Mouse (Mus musculus) heart, postnatal 0 days (tissue): ENCODE measurements around the gene Tprgl. TPM values are rescaled to one million over a fixed set of nuclear protein-coding genes. Genes with fewer than 3 reads are reported as not detected.

Experiments
- ATAC-seq: fragments of 200-750 bp; cut with Nextera tagmentation; 2 replicates; pipeline ENCODE4 v1.8.0; 2017; ENCODE audit warnings: low read depth, moderate number of reproducible peaks, moderate library complexity; ENCODE audit not compliant: insufficient read depth
- DNase-seq: peaks from one replicate; pipeline ENCODE4 v3.0.0-alpha.2; 2016; ENCODE audit warnings: low spot score
- H3K27ac ChIP-seq: fragments of 300-500 bp; sonication (generic); 2 replicates; pipeline ENCODE4 v1.5.1; 2014; ENCODE audit warnings: low read depth, mild to moderate bottlenecking
- H3K27me3 ChIP-seq: fragments of 300-500 bp; sonication (generic); 2 replicates; pipeline ENCODE4 v1.6.1; 2014; ENCODE audit warnings: low read length, mixed read lengths; ENCODE audit not compliant: control insufficient read depth, insufficient read depth
- H3K36me3 ChIP-seq: fragments of 300-500 bp; sonication (generic); replicated peaks from 2 replicates; pipeline ENCODE4 v1.6.1; 2014; ENCODE audit warnings: low read length, mixed read lengths; ENCODE audit not compliant: control insufficient read depth, insufficient read depth
- H3K4me1 ChIP-seq: fragments of 300-500 bp; sonication (generic); 2 replicates; pipeline ENCODE4 v1.6.1; 2014; ENCODE audit warnings: antibody characterized with exemption; ENCODE audit not compliant: control insufficient read depth, insufficient read depth
- H3K4me2 ChIP-seq: fragments of 300-500 bp; sonication (generic); 2 replicates; pipeline ENCODE4 v1.6.1; 2014; ENCODE audit warnings: low read depth, mild to moderate bottlenecking, low read length, moderate library complexity
- H3K4me3 ChIP-seq: fragments of 300-500 bp; sonication (generic); 2 replicates; pipeline ENCODE4 v1.5.1; 2014; ENCODE audit warnings: low read depth, low read length
- H3K9ac ChIP-seq: fragments of 300-500 bp; sonication (generic); replicated peaks from 2 replicates; pipeline ENCODE4 v1.6.1; 2014; ENCODE audit warnings: low read depth, low read length, mixed read lengths
- H3K9me3 ChIP-seq: fragments of 300-500 bp; sonication (generic); replicated peaks from 2 replicates; pipeline ENCODE4 v1.6.1; 2016; ENCODE audit warnings: low read length; ENCODE audit not compliant: control insufficient read depth
- CTCF ChIP-seq: IDR thresholded peaks from 2 replicates; pipeline ENCODE4 v1.5.1; 2016; ENCODE audit warnings: antibody characterized with exemption, control low read depth, low read depth
- EP300 ChIP-seq: IDR thresholded peaks from 2 replicates; pipeline ENCODE4 v1.6.1; 2016; ENCODE audit warnings: antibody characterized with exemption, low read depth
- WGBS: fragments of 180-500 bp; shearing (Covaris S2); extraction: QIAGEN DNeasy Blood & Tissue Kit; methylation state at CpG from one replicate; pipeline ENCODE4 v1.1.7; 2014; 5-methylcytosine and 5-hydroxymethylcytosine counted together
- polyA plus RNA-seq: library from polyadenylated mRNA; unstranded; fragments of >200 nt; fragmentation: Nextera tagmentation; extraction: Ambion mirVana; gene quantifications from 2 replicates; pipeline ENCODE4 v1.2.1, GENCODE M21; 2015
- total RNA-seq: library from RNA; depleted of rRNA; stranded (reverse); fragments of >200 nt; gene quantifications from 2 replicates; pipeline ENCODE4 v1.2.3, GENCODE M21; 2014; ENCODE audit warnings: low replicate concordance

The Tprgl gene
- total and polyA plus RNA-seq, 2 experiments from 2014 or later: 116 to 123 TPM

- Histone ChIP-seq H3K9me3 (no peaks in the 10 kb centered on the region), H3K27ac (no peak overlapping the region), H3K4me3 (no peak overlapping the region), H3K27me3 (no peaks in the 10 kb centered on the region), H3K36me3 (no peaks in the 10 kb centered on the region), H3K4me2 (no peak overlapping the region), H3K9ac (no peak overlapping the region), H3K4me1 (no peaks in the 10 kb centered on the region; the same call in 1 of the 2 replicates)
- no peak for TF ChIP-seq CTCF
- WGBS: 60% methylated on average over 5 of the region's 5 CpGs
- no peak for DNase-seq
- ATAC-seq: no peak
Observed at GRCm38 (mm10) chr4:154185001-154185400, 24.5 kb upstream of the Tprgl start.

GRCm38 (mm10) chr4:154183566-154183965, 23.1 kb upstream of the Tprgl start:
- ATAC-seq (peak; percentile 22; the same call in 1 of the 2 replicates), DNase-seq (no peak)
- Histone ChIP-seq H3K9me3 (no peaks in the 10 kb centered on the region), H3K27me3 (no peaks in the 10 kb centered on the region), H3K9ac (no peak overlapping the region), H3K4me1 (no peaks in the 10 kb centered on the region; the same call in 1 of the 2 replicates), H3K36me3 (no peaks in the 10 kb centered on the region), H3K27ac (no peak overlapping the region), H3K4me2 (no peak overlapping the region), H3K4me3 (no peak overlapping the region)
- 35% methylated on average over 5 of the region's 5 CpGs for whole genome bisulfite sequencing
- TF ChIP-seq CTCF: no peak
- TF ChIP-seq EP300: no peak

GRCm38 (mm10) chr4:154181001-154181400, 20.5 kb upstream of the Tprgl start:
- H3K4me3 ChIP-seq: no peak overlapping the region
- WGBS: 69% methylated on average over 7 of the region's 7 CpGs
- H3K9ac ChIP-seq: no peak overlapping the region
- no peaks in the 10 kb centered on the region for H3K27me3 ChIP-seq
- no peak overlapping the region for H3K4me2 ChIP-seq
- ATAC-seq: no peak
- no peak overlapping the region for H3K27ac ChIP-seq
- no peaks in the 10 kb centered on the region for H3K36me3 ChIP-seq
- H3K4me1 ChIP-seq: no peaks in the 10 kb centered on the region; the same call in 1 of the 2 replicates
- DNase-seq: no peak
- TF ChIP-seq EP300 (no peak), CTCF (no peak)
- no peaks in the 10 kb centered on the region for H3K9me3 ChIP-seq

GRCm38 (mm10) chr4:154177257-154177656, 16.8 kb upstream of the Tprgl start:
- Histone ChIP-seq H3K4me3 (no peak overlapping the region), H3K9me3 (no peaks in the 10 kb centered on the region), H3K27ac (no peak overlapping the region), H3K27me3 (peaks cover 14% of the 10 kb centered on the region), H3K9ac (no peak overlapping the region), H3K36me3 (no peaks in the 10 kb centered on the region), H3K4me2 (no peak overlapping the region), H3K4me1 (no peaks in the 10 kb centered on the region)
- peak; percentile 62 for ATAC-seq
- WGBS: 42% methylated on average over 8 of the region's 8 CpGs
- TF ChIP-seq EP300: no peak
- no peak for TF ChIP-seq CTCF
- DNase-seq: no peak

- Histone ChIP-seq H3K4me1 (no peaks in the 10 kb centered on the region), H3K9me3 (no peaks in the 10 kb centered on the region), H3K27me3 (peaks cover 53% of the 10 kb centered on the region), H3K36me3 (no peaks in the 10 kb centered on the region), H3K4me3 (peak overlapping the region; percentile 53), H3K9ac (no peak overlapping the region), H3K27ac (no peak overlapping the region), H3K4me2 (peak overlapping the region; percentile 71)
- no peak for TF ChIP-seq EP300
- no peak for TF ChIP-seq CTCF
- DNase-seq (no peak), ATAC-seq (no peak)
- 34% methylated on average over 13 of the region's 13 CpGs for WGBS
Observed at GRCm38 (mm10) chr4:154171931-154172604, 11.6 kb upstream of the Tprgl start.
